Mouse (Mus musculus) liver, embryonic 14.5 days (tissue): ENCODE measurements around the gene Slc25a12.

Experiments used
- CTCF ChIP-seq: IDR thresholded peaks from 2 replicates; pipeline ENCODE4 v1.5.1; 2016; ENCODE audit warnings: antibody characterized with exemption, low read depth, control low read depth
- EP300 ChIP-seq: IDR thresholded peaks from 2 replicates; pipeline ENCODE4 v1.6.1; 2016; ENCODE audit warnings: antibody characterized with exemption, low read depth

DNA sequence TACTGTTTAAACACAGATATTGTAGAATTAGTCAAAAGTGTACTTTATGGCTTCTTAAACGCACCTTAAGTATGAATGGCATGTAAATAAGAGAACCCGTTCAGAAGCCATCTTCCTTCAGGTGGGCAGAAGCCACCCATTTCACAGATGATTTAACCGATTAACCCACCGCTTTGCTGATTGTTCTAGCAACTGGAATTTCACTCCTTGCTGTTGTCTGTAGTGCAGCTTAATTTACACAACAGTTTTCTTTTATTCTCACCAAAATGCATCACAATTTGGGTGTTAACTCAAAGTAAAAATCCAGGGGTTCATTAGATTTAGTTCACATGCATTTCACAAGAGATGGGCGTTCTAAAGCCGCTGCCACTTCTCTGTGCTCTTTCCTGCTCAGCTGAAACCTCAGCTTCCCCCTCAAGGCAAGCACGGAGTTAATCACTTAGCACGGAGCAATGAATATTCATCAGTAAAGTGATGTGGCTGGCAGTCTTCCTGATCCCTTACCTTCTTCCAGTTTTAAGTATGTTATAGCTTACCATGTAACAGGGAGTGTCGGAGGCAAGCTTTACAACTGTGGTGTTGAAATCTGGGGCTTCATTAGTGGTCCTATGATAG, 124.4 kb downstream of the Slc25a12 start:
- TF ChIP-seq CTCF = no peak
- TF ChIP-seq EP300 = no peak
